Mouse (Mus musculus): ENCODE measurements around the gene Ndufaf5.

DNA sequence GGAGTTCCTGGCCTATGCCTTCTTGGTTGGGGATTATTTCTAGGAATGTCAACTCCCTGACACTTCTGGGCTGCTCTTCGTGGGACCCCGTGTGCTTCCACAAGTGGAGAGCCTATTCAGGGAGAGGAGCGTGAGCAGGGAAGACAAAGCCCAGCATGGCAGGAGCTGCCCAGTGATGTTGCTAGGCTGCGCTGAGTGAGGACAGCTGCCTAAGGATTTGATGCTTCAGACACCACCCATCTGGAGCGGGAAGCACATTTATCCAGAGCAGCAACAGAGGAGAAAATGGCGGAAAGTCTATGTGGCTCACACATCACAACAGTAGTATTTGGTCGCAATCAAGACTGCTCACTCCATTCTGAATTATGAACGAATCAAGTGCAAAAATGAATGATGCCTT is 49.9 kb downstream of the Ndufaf5 start:
- TF ChIP-seq CTCF (IDR thresholded peaks at IDR 0.05; ENCODE audit: insufficient read depth, low read length), result no peak
- no peak for TF ChIP-seq POLR2A (IDR thresholded peaks at IDR 0.05; ENCODE audit: borderline replicate concordance, extremely low read depth, low read depth, low read length)
